Mouse (Mus musculus) myocyte (in vitro differentiated cells): ENCODE measurements around the gene Lrrc8e.

Experiments used
- CEBPB ChIP-seq: IDR thresholded peaks from 2 replicates; pipeline ENCODE4 v1.6.1; 2011; ENCODE audit warnings: mild to moderate bottlenecking, moderate library complexity; ENCODE audit not compliant: poor library complexity, insufficient read depth, severe bottlenecking
- E2F4 ChIP-seq: IDR thresholded peaks from one replicate; pipeline ENCODE4 v1.6.1; 2011; ENCODE audit warnings: mild to moderate bottlenecking, control low read depth, moderate library complexity; ENCODE audit not compliant: insufficient read depth
- MAX ChIP-seq: IDR thresholded peaks from one replicate; pipeline ENCODE4 v1.6.1; 2011; ENCODE audit warnings: low read depth, mild to moderate bottlenecking, control low read depth
- POLR2A ChIP-seq: IDR thresholded peaks from one replicate; pipeline ENCODE4 v1.6.1; 2011; ENCODE audit warnings: low read depth, mild to moderate bottlenecking, control low read depth, moderate library complexity; ENCODE audit not compliant: insufficient read length
- TCF3 ChIP-seq: IDR thresholded peaks from one replicate; pipeline ENCODE4 v1.6.1; 2011; ENCODE audit warnings: low read depth, control low read depth; ENCODE audit not compliant: insufficient read length
- USF1 ChIP-seq: IDR thresholded peaks from one replicate; pipeline ENCODE4 v1.6.1; 2011; ENCODE audit warnings: low read depth, mild to moderate bottlenecking, control low read depth, moderate library complexity

DNA sequence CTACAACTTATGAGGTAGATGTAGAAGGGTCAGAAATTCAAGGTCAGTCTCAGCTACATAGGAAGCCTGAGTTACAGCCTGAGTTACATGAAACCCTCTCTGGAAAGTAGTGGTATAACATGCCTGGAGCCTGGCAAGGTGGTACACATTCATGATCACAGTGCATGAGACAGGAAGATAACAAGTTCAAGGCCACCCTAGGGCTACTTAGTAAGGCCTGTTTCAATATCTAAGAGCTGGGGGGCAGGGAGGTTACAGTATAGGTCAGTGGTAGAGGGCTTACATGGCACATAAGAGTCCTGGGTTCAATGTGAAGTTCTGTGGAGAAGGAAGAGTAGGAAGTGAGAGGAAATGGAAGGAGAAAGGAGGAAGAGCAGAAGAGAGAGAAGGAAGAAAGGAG lies 38.0 kb upstream of the Lrrc8e start:
- TF ChIP-seq POLR2A (no peak), TCF3 (no peak), USF1 (no peak), MAX (no peak), E2F4 (no peak), CEBPB (no peak)
